Mouse (Mus musculus) splenic B cell, adult 2 months (primary cell): Measurements from ENCODE around the gene Foxc2.
A peak's percentile ranks its signal among the peaks of the same experiment; 100 is the strongest.

Experiments used
- DNase-seq: peaks from one replicate; pipeline ENCODE4 v3.0.0-alpha.2; 2011; ENCODE audit warnings: low read depth, low spot score
- H3K27me3 ChIP-seq: 2 replicates; pipeline ENCODE4 v1.6.1; 2012; ENCODE audit warnings: mild to moderate bottlenecking, low read length, moderate library complexity, mixed read lengths; ENCODE audit not compliant: control insufficient read depth, poor library complexity, insufficient read depth, severe bottlenecking
- H3K36me3 ChIP-seq: 2 replicates; pipeline ENCODE4 v1.6.1; 2012; ENCODE audit warnings: mild to moderate bottlenecking, low read length, moderate library complexity, mixed read lengths; ENCODE audit not compliant: control insufficient read depth, poor library complexity, insufficient read depth, severe bottlenecking

Foxc2 gene

DNA sequence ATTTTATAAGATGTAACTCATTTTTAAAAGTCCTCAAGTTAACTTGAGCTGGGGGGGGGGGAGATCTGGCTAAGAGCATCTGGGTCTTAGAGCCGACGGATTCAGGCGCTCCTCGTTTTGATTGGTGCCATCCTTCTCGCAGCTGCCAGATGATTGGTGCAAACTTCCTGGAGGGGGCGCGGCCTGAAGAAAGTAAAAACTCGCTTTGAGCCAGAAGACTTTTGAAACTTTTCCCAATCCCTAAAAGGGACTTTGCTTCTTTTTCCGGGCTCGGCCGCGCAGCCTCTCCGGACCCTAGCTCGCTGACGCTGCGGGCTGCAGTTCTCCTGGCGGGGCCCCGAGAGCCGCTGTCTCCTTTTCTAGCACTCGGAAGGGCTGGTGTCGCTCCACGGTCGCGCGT is at the start of gene Foxc2:
Gene Foxc2, plus strand, starts transcription at position 224 of the 400 bp plus-strand sequence.
- Histone ChIP-seq H3K27me3 (peaks cover 3% of the 10 kb centered on the region; the same call in 1 of the 2 replicates), H3K36me3 (no peaks in the 10 kb centered on the region)
- DNase-seq, result peak; percentile 86

DNA sequence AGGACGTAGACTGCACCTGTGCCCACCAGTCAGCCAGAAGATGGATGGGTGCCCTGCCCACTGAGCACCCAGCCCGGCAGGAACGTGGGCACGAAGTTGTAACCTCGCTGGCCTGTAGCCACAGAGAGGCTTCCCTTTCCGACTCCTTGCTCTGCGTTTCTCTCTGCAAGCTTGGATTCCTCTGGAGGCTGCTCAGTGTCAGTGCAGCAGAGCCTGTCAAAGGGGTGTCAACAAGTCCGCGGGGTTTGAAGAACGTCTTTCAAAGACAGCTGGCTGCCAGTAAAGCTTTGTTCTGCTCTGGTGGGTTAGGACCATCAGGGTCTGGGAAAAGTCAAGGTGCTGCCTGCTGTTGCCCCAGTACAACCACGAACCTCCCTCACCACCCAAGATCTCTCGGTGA is 44.5 kb upstream of the Foxc2 start:
- DNase-seq, result no peak
- H3K27me3 ChIP-seq, result no peaks in the 10 kb centered on the region
- no peaks in the 10 kb centered on the region for H3K36me3 ChIP-seq

DNA sequence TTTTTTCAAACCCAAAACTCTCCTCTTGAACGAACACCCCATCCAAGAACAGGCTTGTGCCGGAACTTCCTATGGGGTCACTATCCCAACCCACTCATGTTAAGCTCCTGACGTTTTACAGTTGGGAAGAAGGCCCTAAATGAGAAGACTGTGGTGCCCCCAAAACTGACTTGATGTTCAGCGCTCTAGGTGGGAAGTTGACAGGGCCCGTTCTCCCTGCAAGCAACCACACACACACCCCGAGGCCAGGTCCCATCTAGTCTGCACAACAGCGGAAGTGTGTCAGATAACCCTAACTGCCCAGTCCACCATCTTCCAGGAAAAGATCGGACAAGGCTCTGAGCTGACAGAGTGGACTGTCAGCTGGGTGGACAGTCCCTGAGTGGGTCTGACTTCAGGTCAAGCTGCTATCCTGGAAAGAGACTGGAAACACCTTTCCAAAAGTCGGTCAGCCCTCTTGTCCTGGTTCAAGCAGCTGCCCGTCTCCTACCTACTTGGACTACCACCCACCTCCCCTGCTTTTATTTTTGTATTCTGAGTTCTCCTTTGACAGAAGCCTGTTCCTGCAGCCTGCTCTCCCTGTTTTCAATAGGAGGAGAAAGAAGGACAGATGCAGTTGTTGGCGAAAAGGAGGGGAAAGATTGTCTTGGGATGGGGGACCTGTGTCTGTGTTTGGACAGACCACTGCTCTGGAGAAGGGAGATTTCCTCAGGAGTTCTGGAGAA is 43.4 kb upstream of the Foxc2 start:
- no peaks in the 10 kb centered on the region for H3K36me3 ChIP-seq
- H3K27me3 ChIP-seq, result no peaks in the 10 kb centered on the region
- no peak for DNase-seq

DNA sequence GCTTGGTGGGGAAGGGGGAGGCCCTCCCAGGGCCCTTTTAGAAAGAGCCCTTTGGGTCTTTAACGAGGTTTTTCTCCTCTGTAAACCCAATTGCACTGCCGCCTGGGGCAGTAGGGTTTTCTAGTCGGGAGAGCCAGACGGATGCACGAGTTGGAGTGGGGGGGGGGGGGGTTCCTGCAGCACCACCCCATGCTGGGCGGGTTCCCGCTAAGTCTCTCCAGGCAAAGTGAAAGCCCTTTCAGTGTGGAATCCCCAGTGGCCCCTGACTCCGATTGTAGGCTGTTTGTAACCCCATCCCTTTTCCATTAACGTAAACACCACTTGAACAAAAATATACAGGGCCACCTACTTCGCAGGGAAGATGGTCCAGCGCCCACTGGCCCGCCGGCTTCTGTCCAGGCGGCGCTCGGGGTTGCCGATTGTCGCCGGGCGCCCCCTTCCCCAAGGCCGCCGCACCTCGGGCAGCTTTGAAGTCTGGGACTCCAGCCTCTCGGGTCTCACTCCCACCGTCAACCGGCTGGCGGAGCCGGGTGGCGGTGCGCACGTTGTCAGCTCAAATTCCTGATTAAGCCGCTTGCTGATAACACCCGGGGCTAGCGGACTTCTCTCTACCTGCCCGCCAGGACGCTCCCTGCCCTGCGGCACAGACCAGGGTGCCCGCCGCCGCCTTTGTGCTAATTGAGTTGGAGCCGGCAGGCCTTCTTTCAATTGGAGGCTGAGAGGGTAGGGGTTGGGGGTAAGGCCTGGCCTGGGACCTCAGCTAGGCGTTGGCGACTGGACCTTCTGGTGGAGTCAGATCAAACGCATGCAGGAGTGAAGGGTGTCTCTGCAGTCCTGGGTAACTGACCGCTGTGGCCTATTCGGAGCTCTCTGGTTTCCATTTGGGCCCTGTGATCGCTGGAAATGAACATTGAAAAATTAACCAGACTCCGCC is 42.5 kb upstream of the Foxc2 start:
- Histone ChIP-seq H3K36me3 (no peaks in the 10 kb centered on the region), H3K27me3 (no peaks in the 10 kb centered on the region)
- DNase-seq, result no peak

DNA sequence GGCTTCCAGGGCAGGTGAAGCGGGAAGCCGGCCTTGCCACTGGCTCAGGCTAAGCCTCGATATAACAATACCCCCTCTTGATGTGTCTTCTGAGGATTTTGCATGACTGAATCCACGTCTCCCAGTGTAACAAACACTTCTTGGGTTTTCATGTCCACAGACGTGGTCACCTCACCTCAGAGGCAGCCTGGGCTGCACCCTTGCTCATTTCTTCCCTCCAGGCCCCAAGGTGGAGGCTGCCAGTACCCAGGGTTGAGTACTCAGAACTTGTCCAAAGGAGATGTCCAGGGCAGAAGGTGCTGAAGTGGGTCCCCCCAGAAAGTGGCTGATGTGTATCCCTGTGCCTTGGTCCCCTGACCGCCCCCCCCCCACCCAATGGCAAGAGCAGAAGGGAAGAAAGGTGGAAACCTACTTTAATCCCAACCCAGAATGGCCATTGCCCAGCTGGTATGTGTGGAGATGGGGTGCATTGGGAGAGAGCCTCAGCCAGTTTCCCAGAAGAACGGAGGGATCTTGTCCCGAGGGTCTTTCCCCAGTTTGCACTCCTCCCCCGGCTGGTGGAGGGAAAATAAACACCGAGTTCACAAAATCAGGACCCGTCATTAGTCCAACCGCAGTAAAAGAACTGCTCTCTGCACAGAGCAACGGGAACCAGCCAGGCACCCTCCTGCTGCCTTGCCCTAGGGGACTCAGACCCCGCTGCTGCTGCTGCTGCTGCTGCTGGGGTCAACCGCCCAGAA is 41.7 kb upstream of the Foxc2 start:
- Histone ChIP-seq H3K27me3 (no peaks in the 10 kb centered on the region), H3K36me3 (no peaks in the 10 kb centered on the region)
- no peak for DNase-seq

DNA sequence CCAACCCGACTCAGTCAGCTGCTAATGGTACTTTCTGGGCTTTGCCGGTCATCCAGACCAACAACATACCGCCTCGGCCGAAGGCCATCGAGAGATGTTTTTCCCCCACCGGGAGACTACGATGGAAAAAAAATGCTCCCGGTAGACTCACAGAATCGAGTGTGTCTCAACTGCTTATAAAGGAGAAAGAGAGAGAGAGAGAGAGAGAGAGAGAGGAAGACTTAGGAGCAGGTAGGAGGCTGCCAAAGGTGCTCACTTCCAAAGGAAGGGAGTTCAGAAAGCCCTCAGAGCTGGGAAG is 41.2 kb upstream of the Foxc2 start:
- H3K27me3 ChIP-seq, result no peaks in the 10 kb centered on the region
- no peaks in the 10 kb centered on the region for H3K36me3 ChIP-seq
- DNase-seq, result no peak

DNA sequence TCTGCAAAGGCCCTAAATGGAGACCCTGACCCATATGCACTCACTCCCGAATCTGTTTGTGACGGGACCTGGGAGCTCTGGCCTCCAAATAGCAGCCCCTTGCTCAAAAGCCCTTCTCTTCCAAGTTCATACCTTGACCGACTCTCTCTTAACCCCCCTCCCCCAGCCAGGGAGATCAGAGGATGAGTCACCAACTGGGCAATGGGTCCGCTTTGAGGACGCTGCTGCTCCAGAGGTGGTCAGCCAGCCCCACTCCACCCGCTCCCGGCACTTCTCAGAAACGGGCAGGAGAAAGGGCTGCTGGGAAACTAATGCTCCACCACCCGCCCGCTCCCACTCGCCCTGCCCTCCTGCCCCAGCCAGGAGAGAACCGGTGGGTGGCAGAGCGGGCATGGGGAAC is 40.0 kb upstream of the Foxc2 start:
- no peak for DNase-seq
- Histone ChIP-seq H3K36me3 (no peaks in the 10 kb centered on the region), H3K27me3 (no peaks in the 10 kb centered on the region)

DNA sequence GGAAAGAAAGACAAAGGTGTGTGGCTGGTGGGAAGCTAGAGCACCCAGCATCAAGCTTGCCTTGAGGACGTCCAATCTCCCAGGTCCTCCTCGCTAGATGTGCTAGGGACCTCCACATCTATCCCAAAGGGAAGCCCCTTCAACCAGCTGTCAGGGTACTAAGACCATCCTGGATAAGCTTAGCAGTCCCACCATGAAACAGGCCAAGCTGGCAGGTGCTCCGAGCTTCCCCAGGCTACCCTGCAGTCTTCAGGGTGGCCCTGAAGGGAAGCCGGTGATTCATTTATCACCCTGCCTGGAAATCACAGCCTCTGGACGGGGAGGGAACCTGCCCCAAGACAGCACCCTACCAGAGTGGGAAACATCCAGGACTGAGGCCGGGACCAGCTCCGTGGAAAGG is 39.4 kb upstream of the Foxc2 start:
- H3K27me3 ChIP-seq, result no peaks in the 10 kb centered on the region; the same call in 1 of the 2 replicates
- DNase-seq, result no peak
- no peaks in the 10 kb centered on the region for H3K36me3 ChIP-seq

DNA sequence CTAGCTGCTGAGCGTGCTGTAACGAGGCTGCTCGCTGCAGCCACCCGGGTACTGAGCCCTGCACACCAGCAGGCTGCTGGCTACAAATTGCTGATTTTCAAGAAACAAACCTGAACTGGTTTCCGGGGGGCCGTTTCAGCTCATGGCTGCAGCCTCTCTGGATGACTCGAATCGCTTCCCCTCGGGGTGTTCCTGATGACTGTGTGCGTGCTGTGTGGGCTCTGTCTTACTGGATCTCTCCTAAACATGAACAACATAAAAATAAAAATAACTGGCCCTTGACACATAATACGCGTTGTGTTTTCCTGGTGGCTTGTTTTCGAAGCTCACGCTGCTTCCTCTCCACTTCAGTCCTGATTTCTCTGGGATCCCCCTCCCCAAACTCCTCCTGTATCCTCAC is 37.2 kb upstream of the Foxc2 start:
- no peaks in the 10 kb centered on the region; the same call in 1 of the 2 replicates for H3K27me3 ChIP-seq
- DNase-seq, result no peak
- no peaks in the 10 kb centered on the region for H3K36me3 ChIP-seq

DNA sequence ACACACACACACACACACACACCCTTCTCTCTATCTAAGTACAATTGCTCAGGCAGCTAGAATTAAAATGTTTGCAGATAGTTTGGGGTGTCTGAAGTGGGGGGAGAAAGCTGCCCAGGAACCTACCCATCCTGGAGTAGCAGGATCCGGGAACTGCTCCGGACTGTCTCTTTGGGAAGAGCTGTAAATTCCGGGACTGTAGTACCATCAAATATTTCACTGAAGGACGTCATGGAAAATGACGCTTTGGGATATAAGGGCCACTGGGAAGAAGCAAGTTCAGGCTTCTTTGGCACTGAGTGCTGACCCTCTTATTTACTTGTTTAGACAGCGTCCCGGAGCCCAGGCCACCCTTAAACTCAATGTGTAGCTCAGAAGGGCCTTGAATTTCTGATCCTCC is 36.8 kb upstream of the Foxc2 start:
- no peaks in the 10 kb centered on the region; the same call in 1 of the 2 replicates for H3K27me3 ChIP-seq

DNA sequence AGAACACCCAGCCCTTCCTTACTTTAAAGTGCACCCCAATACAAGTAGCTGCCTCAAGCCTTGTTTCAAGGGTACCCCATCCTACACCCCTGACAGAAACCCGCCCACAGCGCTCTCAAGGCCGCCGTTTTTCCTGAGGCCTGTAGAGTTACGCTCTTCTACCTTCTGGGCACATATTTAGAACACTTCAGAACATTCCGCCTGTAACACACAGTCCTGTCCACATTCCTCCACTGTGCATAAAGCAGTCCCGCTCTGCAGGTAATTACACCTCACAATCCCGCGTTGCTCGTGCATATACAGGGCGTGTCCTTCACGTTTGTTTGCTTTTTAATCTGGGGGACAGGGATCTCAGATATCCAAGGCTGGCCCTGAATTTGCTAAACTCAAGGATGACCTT is 36.0 kb upstream of the Foxc2 start:
- Histone ChIP-seq H3K36me3 (no peaks in the 10 kb centered on the region), H3K27me3 (no peaks in the 10 kb centered on the region; the same call in 1 of the 2 replicates)
- DNase-seq, result no peak

More for the DNA sequence above, 36.8 kb upstream of the Foxc2 start:
- no peak for DNase-seq
- H3K36me3 ChIP-seq, result no peaks in the 10 kb centered on the region

DNA sequence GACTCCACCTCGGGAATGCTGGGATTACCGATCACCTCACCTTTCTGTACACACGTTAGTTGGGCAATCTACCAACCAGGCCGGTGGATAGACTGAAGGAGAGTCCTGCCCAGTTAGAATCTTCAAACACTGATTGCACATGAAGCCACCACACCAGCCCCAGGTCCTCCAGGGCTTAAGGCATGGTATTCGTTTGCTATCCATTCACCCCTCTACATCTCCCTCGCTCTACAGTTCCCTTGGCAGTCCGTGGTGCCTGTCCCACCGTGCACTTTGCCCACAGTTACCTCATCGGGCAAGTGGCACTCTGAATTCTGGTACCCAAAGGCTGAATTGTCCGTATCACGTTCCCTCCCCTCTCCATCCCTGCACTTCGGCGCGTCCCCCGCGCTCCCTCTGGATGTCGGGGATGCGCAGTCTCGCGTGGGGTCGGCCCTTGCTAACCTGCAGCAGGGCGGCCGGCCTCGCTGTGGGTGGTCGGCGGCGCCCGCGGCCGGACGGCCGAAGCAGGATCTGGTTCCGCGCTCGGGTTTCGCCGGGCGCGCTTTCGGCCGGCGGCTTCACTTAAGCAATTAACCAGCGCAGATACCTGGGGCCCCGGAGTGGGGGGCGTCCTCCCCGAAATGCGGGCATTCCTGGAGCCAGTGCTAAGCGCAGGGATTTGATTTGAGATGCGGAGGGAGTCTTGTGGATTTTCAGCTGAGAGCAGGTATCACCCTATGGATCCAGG is 35.4 kb upstream of the Foxc2 start:
- Histone ChIP-seq H3K36me3 (no peaks in the 10 kb centered on the region), H3K27me3 (no peaks in the 10 kb centered on the region; the same call in 1 of the 2 replicates)
- no peak for DNase-seq

DNA sequence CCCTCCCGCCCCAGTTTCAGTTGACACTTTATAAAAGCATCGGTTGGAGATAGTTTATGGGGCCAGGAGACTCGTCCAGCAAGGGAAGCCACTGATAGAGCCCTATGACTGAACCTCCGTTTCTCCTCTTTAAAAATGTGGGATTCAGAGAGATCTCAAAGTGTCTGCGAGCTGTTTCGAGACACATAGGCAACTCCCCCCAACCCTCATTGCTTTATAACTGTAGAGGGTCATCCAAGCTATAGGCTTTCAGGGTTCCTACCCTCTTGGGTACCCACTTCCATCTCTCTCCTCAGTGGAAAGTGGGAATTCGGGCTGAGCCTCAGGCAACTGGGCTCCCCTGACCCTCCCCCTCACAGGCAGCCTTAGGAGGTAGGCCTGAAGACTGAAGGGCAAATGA is 34.6 kb upstream of the Foxc2 start:
- no peak for DNase-seq
- Histone ChIP-seq H3K36me3 (no peaks in the 10 kb centered on the region), H3K27me3 (no peaks in the 10 kb centered on the region; the same call in 1 of the 2 replicates)
